Mouse (Mus musculus) thymus, adult 2 months (tissue): ENCODE results near the gene Fadd. TPM values are rescaled to one million over a fixed set of nuclear protein-coding genes. Genes with fewer than 3 reads are reported as not detected.

ENCODE experiments used
- DNase-seq: peaks from one replicate; pipeline ENCODE4 v3.0.0; 2021
- H3K27ac ChIP-seq: fragments of 200-500 bp; 2 replicates; pipeline ENCODE4 v1.5.1; 2012; ENCODE audit warnings: low read length, control low read depth; ENCODE audit not compliant: control insufficient read depth, insufficient read depth
- H3K27me3 ChIP-seq: fragments of 200-500 bp; 2 replicates; pipeline ENCODE4 v1.6.1; 2012; ENCODE audit warnings: mild to moderate bottlenecking, low read length, moderate library complexity, mixed read lengths; ENCODE audit not compliant: control insufficient read depth, insufficient read depth
- H3K36me3 ChIP-seq: fragments of 200-500 bp; 2 replicates; pipeline ENCODE4 v1.6.1; 2012; ENCODE audit warnings: mild to moderate bottlenecking, low read length, moderate library complexity; ENCODE audit not compliant: control insufficient read depth, insufficient read depth
- H3K4me1 ChIP-seq: fragments of 200-500 bp; replicated peaks from 2 replicates; pipeline ENCODE4 v1.6.1; 2012; ENCODE audit warnings: low read length; ENCODE audit not compliant: control insufficient read depth, insufficient read depth
- H3K4me3 ChIP-seq: fragments of 200-500 bp; 2 replicates; pipeline ENCODE4 v1.5.1; 2012; ENCODE audit warnings: mild to moderate bottlenecking, low read length, control low read depth, moderate library complexity; ENCODE audit not compliant: control insufficient read depth, insufficient read depth
- CTCF ChIP-seq: fragments of 200-500 bp; IDR thresholded peaks from 2 replicates; pipeline ENCODE4 v1.5.1; 2012; ENCODE audit warnings: mild to moderate bottlenecking, control low read depth, low read length, moderate library complexity, borderline replicate concordance; ENCODE audit not compliant: control insufficient read depth, poor library complexity, insufficient read depth; ENCODE audit errors: extremely low read depth
- POLR2A ChIP-seq: fragments of 200-500 bp; IDR thresholded peaks from 2 replicates; pipeline ENCODE4 v1.6.1; 2012; ENCODE audit warnings: mild to moderate bottlenecking, low read length, control low read depth, moderate library complexity; ENCODE audit not compliant: control insufficient read depth, poor library complexity, insufficient read depth; ENCODE audit errors: extremely low read depth
- WGBS: fragments of 180-500 bp; shearing (Covaris S2); methylation state at CpG from one replicate; pipeline ENCODE4 v1.1.7; 2018; 5-methylcytosine and 5-hydroxymethylcytosine counted together
- polyA plus RNA-seq: library from polyadenylated mRNA; depleted of rRNA; stranded (reverse); fragments of >200 nt; gene quantifications from 2 replicates; pipeline ENCODE4 v1.2.3, GENCODE M21; 2012

The Fadd gene
- polyA plus RNA-seq, 1 experiment = 15.2 TPM

GRCm38 (mm10) chr7:144554123-144554472 lies 28.2 kb downstream of the Fadd start:
- TF ChIP-seq CTCF (no peak), POLR2A (no peak)
- peaks cover 14% of the 10 kb centered on the region for H3K4me1 ChIP-seq
- H3K4me3 ChIP-seq = peak overlapping the region; percentile 63
- H3K27me3 ChIP-seq = no peaks in the 10 kb centered on the region
- DNase-seq = no peak
- peaks cover 4% of the 10 kb centered on the region; the same call in 1 of the 2 replicates for H3K36me3 ChIP-seq
- WGBS = 39% methylated on average over 8 of the region's 8 CpGs
- peak overlapping the region; percentile 42; the same call in 1 of the 2 replicates for H3K27ac ChIP-seq

- peak; percentile 98 for DNase-seq
- peak within 1 kb of the TSS; percentile 42; the same call in 1 of the 2 replicates for H3K27ac ChIP-seq
- TF ChIP-seq CTCF (peak; percentile 49; the same call in 1 of the 2 replicates), POLR2A (peak; percentile 76)
- no peaks in the 10 kb centered on the region for H3K27me3 ChIP-seq
- H3K4me3 ChIP-seq = peak within 1 kb of the TSS; percentile 88
- H3K36me3 ChIP-seq = peaks cover 4% of the 10 kb centered on the region; the same call in 1 of the 2 replicates
- H3K4me1 ChIP-seq = peaks cover 14% of the 10 kb centered on the region
- WGBS = under 1% methylated on average over 97 of the region's 97 CpGs
These were observed 28.8 kb downstream of the Fadd start, which contains the start of gene Ppfia1 for GRCm38 (mm10) chr7:144553237-144554122. Gene Ppfia1 (minus strand): TSS chr7:144553729.

DNA sequence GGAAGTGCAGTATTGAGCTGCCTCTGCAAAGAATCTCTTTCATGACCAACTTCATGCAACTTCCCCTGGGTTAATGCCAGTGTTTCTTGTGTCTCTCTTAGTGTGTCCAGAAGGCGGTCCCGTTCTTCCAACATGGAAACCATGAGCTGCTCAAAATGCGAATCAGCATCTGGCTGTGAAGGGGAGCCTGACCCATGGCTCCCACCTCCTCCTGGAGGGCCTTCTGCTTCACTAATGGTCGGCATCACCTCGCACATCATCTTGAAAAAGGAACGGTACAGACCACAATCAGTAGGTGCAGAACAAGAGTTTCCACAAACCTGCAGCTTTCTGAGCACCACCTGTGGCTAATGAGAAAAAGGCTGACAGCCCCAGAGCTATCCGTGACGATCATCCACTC lies 30.0 kb downstream of the Fadd start:
- peaks cover 4% of the 10 kb centered on the region; the same call in 1 of the 2 replicates for H3K36me3 ChIP-seq
- H3K27ac ChIP-seq = no peak overlapping the region
- no peak for TF ChIP-seq CTCF
- TF ChIP-seq POLR2A = no peak
- peaks cover 14% of the 10 kb centered on the region for H3K4me1 ChIP-seq
- no peaks in the 10 kb centered on the region for H3K27me3 ChIP-seq
- WGBS = 90% methylated on average over 8 of the region's 8 CpGs
- no peak for DNase-seq
- H3K4me3 ChIP-seq = no peak overlapping the region

DNA sequence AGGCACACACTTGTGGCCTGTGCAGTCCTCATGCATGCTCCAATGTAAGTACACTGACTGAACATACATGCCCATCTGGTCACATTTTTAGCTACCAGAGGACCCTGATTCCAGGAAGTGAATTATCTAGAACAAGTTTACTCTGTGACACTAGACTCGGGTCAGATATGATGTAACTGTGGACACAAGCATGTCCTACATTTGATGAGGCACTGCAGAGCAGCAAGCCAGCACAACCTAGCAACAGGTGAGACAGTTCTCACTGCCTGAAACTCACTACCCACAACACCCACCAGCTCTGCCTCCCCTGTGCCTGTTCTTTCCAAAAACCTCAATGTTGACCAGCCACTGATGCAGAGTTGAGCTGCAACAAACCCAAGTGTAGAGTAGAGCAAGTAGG lies 31.5 kb downstream of the Fadd start:
- TF ChIP-seq CTCF (no peak), POLR2A (no peak)
- H3K27ac ChIP-seq = no peak overlapping the region
- DNase-seq = no peak
- 62% methylated on average over 1 of the region's 1 CpGs for WGBS
- no peak overlapping the region for H3K4me3 ChIP-seq
- H3K4me1 ChIP-seq = peaks cover 14% of the 10 kb centered on the region
- peaks cover 4% of the 10 kb centered on the region; the same call in 1 of the 2 replicates for H3K36me3 ChIP-seq
- no peaks in the 10 kb centered on the region for H3K27me3 ChIP-seq

- Histone ChIP-seq H3K4me1 (peaks cover 14% of the 10 kb centered on the region), H3K27me3 (no peaks in the 10 kb centered on the region), H3K27ac (no peak overlapping the region), H3K36me3 (peaks cover 4% of the 10 kb centered on the region; the same call in 1 of the 2 replicates), H3K4me3 (no peak overlapping the region)
- DNase-seq = peak; percentile 20
- WGBS = 84% methylated on average over 2 of the region's 2 CpGs
- TF ChIP-seq CTCF (no peak), POLR2A (no peak)
These were observed 32.2 kb downstream of the Fadd start for GRCm38 (mm10) chr7:144549904-144550566.

- Histone ChIP-seq H3K36me3 (no peaks in the 10 kb centered on the region; the same call in 1 of the 2 replicates), H3K4me1 (no peaks in the 10 kb centered on the region), H3K4me3 (no peak overlapping the region), H3K27me3 (no peaks in the 10 kb centered on the region), H3K27ac (no peak overlapping the region)
- no peak for DNase-seq
- TF ChIP-seq POLR2A (no peak), CTCF (no peak)
- WGBS = 97% methylated on average over 3 of the region's 3 CpGs
These were observed 37.0 kb downstream of the Fadd start for GRCm38 (mm10) chr7:144545231-144545630.
